Mouse (Mus musculus) liver, embryonic 14.5 days (tissue): Measurements from ENCODE around the gene Ywhag. TPM values are rescaled to one million over a fixed set of nuclear protein-coding genes. Genes with fewer than 3 reads are reported as not detected.

Experiments
- ATAC-seq: fragments of 200-750 bp; cut with Nextera tagmentation; 2 replicates; pipeline ENCODE4 v1.8.0; 2017; ENCODE audit warnings: moderate number of reproducible peaks, mild to moderate bottlenecking, moderate library complexity; ENCODE audit not compliant: insufficient read depth
- DNase-seq, 3 experiments: peaks; one replicate each; pipeline ENCODE4 v3.0.0-alpha.2; 2012 to 2013; ENCODE audit warnings: low read depth in 3 of 3, low spot score in 3 of 3
- H3K27ac ChIP-seq: fragments of 300-500 bp; sonication (generic); 2 replicates; pipeline ENCODE4 v1.5.1; 2014; ENCODE audit warnings: moderate library complexity, mild to moderate bottlenecking, control low read depth, inconsistent platforms
- H3K27me3 ChIP-seq: fragments of 300-500 bp; sonication (generic); 2 replicates; pipeline ENCODE4 v1.6.1; 2014; ENCODE audit warnings: mild to moderate bottlenecking, low read length, moderate library complexity; ENCODE audit not compliant: control insufficient read depth, insufficient read depth
- H3K36me3 ChIP-seq: fragments of 300-500 bp; sonication (generic); replicated peaks from 2 replicates; pipeline ENCODE4 v1.6.1; 2014; ENCODE audit warnings: low read depth; ENCODE audit not compliant: control insufficient read depth, insufficient read depth
- H3K4me1 ChIP-seq, 2 experiments: fragments of 200-500 bp in 1 of 2; fragments of 300-500 bp in 1 of 2; sonication (generic) in 1 of 2; replicated peaks; 2 replicates each; pipeline ENCODE4 v1.6.1; 2012 to 2014; ENCODE audit warnings: antibody characterized with exemption in 1 of 2, inconsistent platforms in 1 of 2, low read length in 1 of 2; ENCODE audit not compliant: control insufficient read depth in 2 of 2, insufficient read depth in 2 of 2
- H3K4me2 ChIP-seq: fragments of 300-500 bp; sonication (generic); 2 replicates; pipeline ENCODE4 v1.6.1; 2014; ENCODE audit warnings: low read depth, mild to moderate bottlenecking, control low read depth, moderate library complexity
- H3K4me3 ChIP-seq, 2 experiments: fragments of 200-500 bp in 1 of 2; fragments of 300-500 bp in 1 of 2; sonication (generic) in 1 of 2; 2 replicates each; pipeline ENCODE4 v1.5.1; 2012 to 2014; ENCODE audit warnings: low read depth in 2 of 2, low read length in 2 of 2, mild to moderate bottlenecking in 2 of 2, control low read depth in 1 of 2, inconsistent platforms in 1 of 2, moderate library complexity in 1 of 2; ENCODE audit not compliant: insufficient read depth in 1 of 2
- H3K9ac ChIP-seq: fragments of 300-500 bp; sonication (generic); replicated peaks from 2 replicates; pipeline ENCODE4 v1.6.1; 2014; ENCODE audit warnings: mild to moderate bottlenecking, control low read depth, moderate library complexity
- H3K9me3 ChIP-seq: fragments of 300-500 bp; sonication (generic); 2 replicates; pipeline ENCODE4 v1.6.1; 2016; ENCODE audit warnings: low read length, mixed read lengths; ENCODE audit not compliant: control insufficient read depth
- CTCF ChIP-seq: IDR thresholded peaks from 2 replicates; pipeline ENCODE4 v1.5.1; 2016; ENCODE audit warnings: antibody characterized with exemption, low read depth, control low read depth
- EP300 ChIP-seq: IDR thresholded peaks from 2 replicates; pipeline ENCODE4 v1.6.1; 2016; ENCODE audit warnings: antibody characterized with exemption, low read depth
- WGBS: fragments of 180-500 bp; shearing (Covaris S2); extraction: QIAGEN DNeasy Blood & Tissue Kit; methylation state at CpG from one replicate; pipeline ENCODE4 v1.1.7; 2014; ENCODE audit not compliant: insufficient replicate concordance; 5-methylcytosine and 5-hydroxymethylcytosine counted together
- polyA plus RNA-seq, 2 experiments: library from polyadenylated mRNA; depleted of rRNA in 1 of 2; stranded (reverse) in 1 of 2; unstranded in 1 of 2; fragments of >200 nt; fragmentation: Nextera tagmentation in 1 of 2; extraction: Ambion mirVana in 1 of 2; gene quantifications; 2 replicates each; pipeline versions ENCODE4 v1.2.1 to v1.2.3; 2012 to 2014

Gene Ywhag
- polyA plus RNA-seq, 2 experiments: 25.9 to 26.3 TPM

DNA sequence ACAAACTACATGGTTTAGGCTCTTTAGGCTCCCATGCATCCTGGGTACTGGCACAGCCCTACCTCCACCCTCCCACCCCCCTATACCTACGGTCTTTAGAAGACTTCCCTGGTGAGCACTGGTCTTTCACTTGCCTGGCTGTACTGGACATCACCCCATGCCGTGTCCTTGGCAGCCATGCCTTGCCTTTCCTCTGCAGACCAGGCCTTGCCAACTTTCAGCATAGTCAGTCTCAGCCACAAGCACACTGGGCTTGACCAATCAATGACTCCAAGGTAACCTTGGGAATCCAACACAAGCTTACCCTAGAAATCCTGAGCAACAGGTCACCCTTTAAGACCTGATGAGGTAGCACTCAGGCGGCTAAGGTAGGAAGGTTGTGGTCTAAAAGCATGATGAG lies 17.8 kb downstream of the Ywhag start:
- no peak for TF ChIP-seq CTCF
- no peak for TF ChIP-seq EP300
- Histone ChIP-seq H3K4me2 (no peak overlapping the region), H3K4me1 (peaks cover 0 to 18% of the 10 kb centered on the region in 2 experiments; a peak in 3 of 4 replicates), H3K9ac (no peak overlapping the region), H3K4me3 (no peak overlapping the region), H3K36me3 (peaks cover 17% of the 10 kb centered on the region), H3K27ac (no peak overlapping the region), H3K9me3 (no peaks in the 10 kb centered on the region), H3K27me3 (no peaks in the 10 kb centered on the region)
- DNase-seq: no peak
- ATAC-seq: no peak
- 80% methylated on average over 3 of the region's 3 CpGs for WGBS

DNA sequence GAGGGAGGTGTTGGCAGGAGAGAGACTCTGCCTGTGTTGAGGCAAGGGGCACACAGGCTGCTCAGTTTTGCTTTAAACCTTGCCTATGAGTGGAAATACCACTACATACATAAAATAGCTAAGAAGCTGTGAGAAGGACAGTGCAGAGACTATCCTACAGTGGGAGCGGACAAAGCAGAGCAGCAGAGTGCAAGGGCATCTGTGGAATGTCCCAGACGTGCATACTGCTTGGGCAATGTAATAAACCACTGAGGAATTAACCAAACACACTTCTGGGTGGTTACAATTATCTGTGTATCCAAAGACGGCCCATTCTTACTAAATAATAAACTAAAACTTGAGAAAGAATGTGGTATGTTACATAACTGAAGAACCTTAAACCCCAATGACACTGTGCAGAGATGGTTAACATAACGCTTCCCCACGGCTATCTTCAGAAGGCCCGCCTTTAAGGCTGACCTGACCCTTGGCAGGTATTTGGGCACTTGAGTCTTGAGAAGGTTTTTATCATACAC lies 18.3 kb downstream of the Ywhag start:
- H3K4me1 ChIP-seq: peaks cover 0 to 18% of the 10 kb centered on the region in 2 experiments; a peak in 3 of 4 replicates
- H3K4me2 ChIP-seq: no peak overlapping the region
- H3K36me3 ChIP-seq: peaks cover 18% of the 10 kb centered on the region
- H3K9me3 ChIP-seq: no peaks in the 10 kb centered on the region
- no peak overlapping the region for H3K9ac ChIP-seq
- no peaks in the 10 kb centered on the region for H3K27me3 ChIP-seq
- 75% methylated on average over 6 of the region's 6 CpGs for WGBS
- ATAC-seq: no peak
- DNase-seq: no peak
- TF ChIP-seq EP300: no peak
- no peak for TF ChIP-seq CTCF
- no peak overlapping the region for H3K27ac ChIP-seq
- no peak overlapping the region for H3K4me3 ChIP-seq

- no peak overlapping the region for H3K4me3 ChIP-seq
- 63% methylated on average over 6 of the region's 6 CpGs for WGBS
- ATAC-seq (no peak), DNase-seq (no peak)
- H3K27me3 ChIP-seq: no peaks in the 10 kb centered on the region
- TF ChIP-seq EP300 (no peak), CTCF (no peak)
- H3K9me3 ChIP-seq: no peaks in the 10 kb centered on the region
- H3K4me1 ChIP-seq: peaks cover 0 to 18% of the 10 kb centered on the region in 2 experiments; a peak in 3 of 4 replicates
- no peak overlapping the region for H3K4me2 ChIP-seq
- no peak overlapping the region; the same call in 1 of the 2 replicates for H3K27ac ChIP-seq
- H3K36me3 ChIP-seq: peaks cover 27% of the 10 kb centered on the region
- no peak overlapping the region for H3K9ac ChIP-seq
Observed at GRCm38 (mm10) chr5:135914156-135914555, 20.3 kb downstream of the Ywhag start.

GRCm38 (mm10) chr5:135913201-135913600 lies 21.2 kb downstream of the Ywhag start:
- ATAC-seq (no peak), DNase-seq (no peak)
- Histone ChIP-seq H3K4me2 (no peak overlapping the region), H3K4me3 (no peak overlapping the region), H3K36me3 (peaks cover 26% of the 10 kb centered on the region), H3K9ac (no peak overlapping the region), H3K9me3 (no peaks in the 10 kb centered on the region), H3K4me1 (peaks cover 0 to 18% of the 10 kb centered on the region in 2 experiments; a peak in 3 of 4 replicates), H3K27me3 (no peaks in the 10 kb centered on the region), H3K27ac (no peak overlapping the region)
- TF ChIP-seq EP300: no peak
- WGBS: 33% methylated on average over 5 of the region's 5 CpGs

GRCm38 (mm10) chr5:135911633-135912220 lies 22.7 kb downstream of the Ywhag start:
- no peak for TF ChIP-seq EP300
- TF ChIP-seq CTCF: no peak
- 82% methylated on average over 11 of the region's 11 CpGs for WGBS
- DNase-seq: no peak
- Histone ChIP-seq H3K9me3 (no peaks in the 10 kb centered on the region), H3K36me3 (peaks cover 24% of the 10 kb centered on the region), H3K4me3 (no peak overlapping the region), H3K9ac (no peak overlapping the region), H3K27me3 (no peaks in the 10 kb centered on the region), H3K4me2 (no peak overlapping the region), H3K4me1 (peaks cover 0 to 23% of the 10 kb centered on the region in 2 experiments), H3K27ac (no peak overlapping the region)
- no peak for ATAC-seq
